Mouse (Mus musculus): Measurements from ENCODE around the gene Wdr95. TPM values are rescaled to one million over a fixed set of nuclear protein-coding genes. Genes with fewer than 3 reads are reported as not detected.

Wdr95 gene
- total RNA-seq, 2 experiments from 2014 or later: 0.14 TPM; not detected in 1

Other genes with a start within 250 kb of the Wdr95 start
- gene Medag, start 116.9 kb upstream of the Wdr95 start, total RNA-seq (2021): 10 to 100 TPM; 19.6 to 21.6 TPM
- gene Tex26, start 89.0 kb upstream of the Wdr95 start, total RNA-seq (2021): under 1 TPM in 1 of 2 experiments, not detected in 1; 0.27 TPM
- 10 to 100 TPM; 30.0 to 37.7 TPM for gene Hsph1, start 107.7 kb downstream of the Wdr95 start, total RNA-seq (2021)
- 1 to 10 TPM; 6.6 to 8.4 TPM for gene B3glct, start 149.6 kb downstream of the Wdr95 start, total RNA-seq (2021)

Measured in gastrocnemius, postnatal 10 days (tissue).